Mouse (Mus musculus): ENCODE data around the gene Liph.

- TF ChIP-seq CTCF (IDR thresholded peaks at IDR 0.05; ENCODE audit: control insufficient read depth, insufficient read depth, insufficient replicate concordance, low read depth, low read length) (no peak), POLR2A (IDR thresholded peaks at IDR 0.05; ENCODE audit: control insufficient read depth, low read depth, low read length) (no peak; the same call in 1 of the 2 replicates)
Measured at GRCm38 (mm10) chr16:22009099-22009584, 13.7 kb upstream of the Liph start, which contains the start of gene Senp2.
